In the genomic region with DNA sequence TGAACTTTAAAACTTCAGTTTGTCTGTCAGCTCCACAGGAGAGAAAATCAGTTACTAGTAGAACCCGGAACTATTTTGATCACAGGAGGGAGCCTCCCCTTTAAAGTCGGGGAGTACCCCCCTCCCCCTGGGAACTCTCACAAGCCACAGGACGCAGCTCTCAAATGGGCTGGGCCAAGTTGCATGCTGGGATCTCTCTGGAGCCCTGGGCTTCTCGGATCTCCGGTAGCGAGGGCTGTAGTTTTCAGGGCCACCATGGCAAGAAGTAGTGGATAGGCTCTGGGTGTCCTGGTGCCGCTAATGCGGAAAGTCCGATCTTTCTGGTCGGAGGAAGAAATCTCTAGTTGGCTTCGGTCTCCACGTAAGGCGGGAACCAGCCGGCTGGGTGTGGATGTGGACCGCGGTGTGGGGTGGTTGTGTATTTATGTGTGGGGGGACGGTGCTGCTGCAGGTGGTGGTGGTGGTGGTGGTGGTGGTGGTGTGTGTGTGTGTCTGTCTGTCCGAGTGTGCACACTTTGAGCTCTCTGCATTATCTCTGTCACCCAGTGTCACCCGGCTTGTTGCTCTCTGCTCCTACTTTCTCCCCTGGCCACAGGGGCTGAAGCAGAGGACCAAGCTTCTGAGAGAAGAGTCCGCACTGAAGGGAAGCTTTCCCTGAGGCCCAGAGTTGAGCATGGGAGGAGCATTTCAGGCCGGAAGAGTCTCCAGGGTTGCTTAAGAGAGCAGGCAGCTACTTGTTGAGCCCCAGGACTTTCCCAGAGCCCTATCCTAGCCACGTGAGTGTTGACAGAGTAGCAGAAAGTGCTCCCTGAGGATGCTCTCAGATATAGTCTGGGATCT, we compare ENCODE assay signal across 1 mouse cellular context.
TF ChIP-seq lines count a peak whose summit lies in the region.

No protein-coding gene starts in this region.

TF ChIP-seq in MEL, 35 proteins besides CTCF, POLR2A, EP300 and RAD21 (continued from another document):
- TF ChIP-seq POLR2AphosphoS5 (IDR thresholded peaks at IDR 0.05; ENCODE audit: borderline replicate concordance, low read depth, low read length) = no peak
- no peak for TF ChIP-seq CHD2 (IDR thresholded peaks at IDR 0.05; ENCODE audit: low read length)
- no peak for TF ChIP-seq MEF2A (IDR thresholded peaks at IDR 0.05; ENCODE audit: extremely low read depth, insufficient replicate concordance, low read depth, low read length, poor library complexity, severe bottlenecking)
- TF ChIP-seq RCOR1 (IDR thresholded peaks at IDR 0.05; ENCODE audit: low read depth, low read length) = no peak
TF ChIP-seq in MEL: peak in this region for 18.
